Mouse (Mus musculus) hindbrain, embryonic 16.5 days (tissue): ENCODE measurements around the gene Rabep1. TPM values are rescaled to one million over a fixed set of nuclear protein-coding genes. Genes with fewer than 3 reads are reported as not detected.

Experiments used
- ATAC-seq: fragments of 200-750 bp; cut with Nextera tagmentation; 2 replicates; pipeline ENCODE4 v1.8.0; 2017; ENCODE audit warnings: moderate TSS enrichment, moderate library complexity
- H3K27ac ChIP-seq: fragments of 300-500 bp; sonication (generic); 2 replicates; pipeline ENCODE4 v1.5.1; 2014; ENCODE audit warnings: low read depth, mild to moderate bottlenecking, control low read depth, low read length, moderate library complexity
- H3K27me3 ChIP-seq: fragments of 300-500 bp; sonication (generic); replicated peaks from 2 replicates; pipeline ENCODE4 v1.6.1; 2014; ENCODE audit warnings: low read length; ENCODE audit not compliant: control insufficient read depth, insufficient read depth
- H3K36me3 ChIP-seq: fragments of 300-500 bp; sonication (generic); 2 replicates; pipeline ENCODE4 v1.6.1; 2014; ENCODE audit warnings: mild to moderate bottlenecking, low read length, moderate library complexity, mixed read lengths; ENCODE audit not compliant: control insufficient read depth, insufficient read depth
- H3K4me1 ChIP-seq: fragments of 300-500 bp; sonication (generic); 2 replicates; pipeline ENCODE4 v1.6.1; 2014; ENCODE audit warnings: low read depth, low read length; ENCODE audit not compliant: control insufficient read depth, insufficient read depth
- H3K4me2 ChIP-seq: fragments of 300-500 bp; sonication (generic); 2 replicates; pipeline ENCODE4 v1.6.1; 2014; ENCODE audit warnings: mild to moderate bottlenecking, low read length, control low read depth, moderate library complexity
- H3K4me3 ChIP-seq: fragments of 300-500 bp; sonication (generic); 2 replicates; pipeline ENCODE4 v1.5.1; 2014; ENCODE audit warnings: mild to moderate bottlenecking, low read length, control low read depth, moderate library complexity
- H3K9ac ChIP-seq: fragments of 300-500 bp; sonication (generic); 2 replicates; pipeline ENCODE4 v1.6.1; 2014; ENCODE audit warnings: low read depth, mild to moderate bottlenecking, control low read depth, low read length, moderate library complexity
- H3K9me3 ChIP-seq: fragments of 300-500 bp; sonication (generic); 2 replicates; pipeline ENCODE4 v1.6.1; 2014; ENCODE audit warnings: mild to moderate bottlenecking, low read length, moderate library complexity; ENCODE audit not compliant: control insufficient read depth
- WGBS: fragments of 180-500 bp; shearing (Covaris S2); extraction: QIAGEN DNeasy Blood & Tissue Kit; methylation state at CpG from one replicate; pipeline ENCODE4 v1.1.7; 2014; 5-methylcytosine and 5-hydroxymethylcytosine counted together
- polyA plus RNA-seq: library from polyadenylated mRNA; unstranded; fragments of >200 nt; fragmentation: Nextera tagmentation; extraction: Ambion mirVana; gene quantifications from 2 replicates; pipeline ENCODE4 v1.2.1, GENCODE M21; 2015

The Rabep1 gene
- 77.1 and 88.1 TPM in 2 replicates for polyA plus RNA-seq

- H3K4me3 ChIP-seq: peak within 1 kb of the TSS; percentile 98
- peak; percentile 96 for ATAC-seq
- peak within 1 kb of the TSS; percentile 89 for H3K27ac ChIP-seq
- H3K4me2 ChIP-seq: peak within 1 kb of the TSS; percentile 88
- H3K9me3 ChIP-seq: no peaks in the 10 kb centered on the region
- no peaks in the 10 kb centered on the region for H3K27me3 ChIP-seq
- WGBS: under 1% methylated on average over 70 of the region's 88 CpGs
- H3K9ac ChIP-seq: peak within 1 kb of the TSS; percentile 98
- H3K36me3 ChIP-seq: no peaks in the 10 kb centered on the region
- peaks cover 18% of the 10 kb centered on the region for H3K4me1 ChIP-seq
Observed at GRCm38 (mm10) chr11:70844559-70845456, at the start of gene Rabep1. TSS of gene Rabep1 (plus strand) at chr11:70844778.

DNA sequence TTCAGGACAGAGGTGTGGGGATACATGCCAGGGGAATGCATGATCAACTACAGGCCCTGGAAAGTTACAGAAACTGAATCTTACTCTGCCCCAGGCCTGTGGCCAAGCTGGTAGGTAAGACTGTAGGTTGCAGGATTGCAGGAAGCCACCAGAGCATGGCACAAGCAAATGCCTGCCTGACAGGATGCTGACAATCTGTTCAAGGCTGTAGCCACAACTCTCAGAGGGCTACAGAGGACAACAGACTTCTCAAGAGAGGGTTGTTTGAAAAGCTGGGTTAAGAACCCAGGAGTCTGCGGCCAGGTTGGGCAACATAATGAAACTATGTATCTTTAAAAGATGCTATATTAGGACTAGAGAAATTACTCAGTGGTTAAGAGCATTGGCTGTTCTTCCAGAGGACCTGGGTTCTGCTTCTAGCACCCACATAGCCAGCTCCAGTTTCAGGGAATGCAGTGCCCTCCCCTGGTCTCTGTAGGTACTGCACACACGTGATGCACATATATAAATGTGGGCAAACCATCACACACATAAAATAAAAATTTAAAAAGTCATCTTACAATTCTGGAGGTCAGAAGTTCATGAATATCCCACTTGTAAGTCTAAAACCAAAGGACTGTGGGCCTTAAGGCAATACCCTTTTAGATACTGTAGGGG is 42.2 kb upstream of the Rabep1 start:
- Histone ChIP-seq H3K4me3 (no peak overlapping the region), H3K36me3 (no peaks in the 10 kb centered on the region), H3K4me2 (no peak overlapping the region), H3K9ac (no peak overlapping the region), H3K4me1 (no peaks in the 10 kb centered on the region), H3K27ac (no peak overlapping the region), H3K9me3 (no peaks in the 10 kb centered on the region), H3K27me3 (no peaks in the 10 kb centered on the region)
- 96% methylated on average over 2 of the region's 2 CpGs for WGBS
- no peak for ATAC-seq

DNA sequence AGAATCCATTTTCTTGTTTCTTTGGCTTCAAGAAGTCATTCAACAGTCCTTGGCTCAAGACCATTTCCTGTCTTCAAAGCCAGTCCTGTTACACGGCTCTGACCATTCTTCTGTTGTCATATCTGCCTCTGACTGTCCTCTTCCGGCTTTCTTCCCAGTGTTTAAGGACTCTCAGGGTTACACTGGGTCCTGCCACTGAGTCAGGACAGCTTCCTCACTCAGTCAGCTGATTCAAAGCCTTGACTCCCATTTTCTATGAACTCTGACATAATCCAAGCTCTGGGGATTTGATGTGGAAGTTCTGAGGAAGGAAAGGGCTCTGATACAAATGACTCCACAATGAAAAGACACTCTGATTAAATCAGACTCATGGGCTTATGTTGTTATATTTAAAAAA is 41.7 kb upstream of the Rabep1 start:
- Histone ChIP-seq H3K9ac (no peak overlapping the region), H3K27ac (no peak overlapping the region), H3K36me3 (no peaks in the 10 kb centered on the region), H3K4me3 (no peak overlapping the region), H3K9me3 (no peaks in the 10 kb centered on the region), H3K4me2 (no peak overlapping the region), H3K27me3 (no peaks in the 10 kb centered on the region), H3K4me1 (no peaks in the 10 kb centered on the region)
- WGBS: 65% methylated on average over 2 of the region's 2 CpGs
- ATAC-seq: no peak

GRCm38 (mm10) chr11:70803711-70804200 is 40.8 kb upstream of the Rabep1 start:
- no peak overlapping the region for H3K4me2 ChIP-seq
- no peak for ATAC-seq
- no peaks in the 10 kb centered on the region for H3K9me3 ChIP-seq
- 88% methylated on average over 6 of the region's 6 CpGs for WGBS
- no peak overlapping the region for H3K9ac ChIP-seq
- H3K36me3 ChIP-seq: no peaks in the 10 kb centered on the region
- H3K27me3 ChIP-seq: no peaks in the 10 kb centered on the region
- no peak overlapping the region for H3K27ac ChIP-seq
- no peaks in the 10 kb centered on the region for H3K4me1 ChIP-seq
- no peak overlapping the region for H3K4me3 ChIP-seq

GRCm38 (mm10) chr11:70804395-70804794 is 40.2 kb upstream of the Rabep1 start:
- no peaks in the 10 kb centered on the region for H3K36me3 ChIP-seq
- no peak for ATAC-seq
- no peak overlapping the region for H3K9ac ChIP-seq
- WGBS: 91% methylated on average over 3 of the region's 3 CpGs
- H3K27me3 ChIP-seq: no peaks in the 10 kb centered on the region
- H3K9me3 ChIP-seq: no peaks in the 10 kb centered on the region
- H3K4me3 ChIP-seq: no peak overlapping the region
- no peaks in the 10 kb centered on the region for H3K4me1 ChIP-seq
- H3K27ac ChIP-seq: no peak overlapping the region
- no peak overlapping the region for H3K4me2 ChIP-seq

DNA sequence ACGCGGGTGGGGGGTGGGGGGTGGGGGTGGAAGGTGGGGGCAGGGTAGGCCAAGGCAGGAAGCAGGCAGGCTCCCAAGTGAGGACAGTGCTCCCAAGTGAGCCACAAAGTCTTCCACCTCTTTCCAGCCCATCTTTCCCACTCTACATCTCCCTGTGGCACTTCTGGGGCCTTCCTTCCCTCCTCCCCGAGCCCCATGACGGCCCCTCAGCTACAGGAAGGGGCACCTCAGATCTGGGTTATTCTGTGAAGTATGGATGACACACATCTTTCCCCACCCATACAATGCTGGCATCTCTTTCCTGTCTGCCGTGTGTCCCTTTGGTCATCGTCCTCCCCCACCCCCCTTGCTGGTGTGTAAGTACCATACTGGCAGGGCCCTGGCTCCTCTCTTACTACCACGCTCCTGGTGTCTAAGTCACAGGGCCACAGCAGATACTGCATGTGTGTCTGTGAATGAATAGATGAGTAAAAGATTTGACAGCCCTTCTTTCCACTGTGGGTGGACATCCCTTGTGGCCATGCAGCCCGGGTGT is 38.9 kb upstream of the Rabep1 start:
- Histone ChIP-seq H3K9ac (no peak overlapping the region), H3K4me1 (no peaks in the 10 kb centered on the region), H3K27ac (no peak overlapping the region), H3K4me2 (no peak overlapping the region), H3K9me3 (no peaks in the 10 kb centered on the region), H3K4me3 (no peak overlapping the region), H3K27me3 (no peaks in the 10 kb centered on the region), H3K36me3 (no peaks in the 10 kb centered on the region)
- 80% methylated on average over 7 of the region's 8 CpGs for WGBS
- ATAC-seq: no peak

- no peak overlapping the region for H3K27ac ChIP-seq
- no peak overlapping the region for H3K9ac ChIP-seq
- H3K27me3 ChIP-seq: no peaks in the 10 kb centered on the region
- ATAC-seq: no peak
- H3K4me1 ChIP-seq: no peaks in the 10 kb centered on the region
- H3K4me3 ChIP-seq: no peak overlapping the region
- WGBS: 87% methylated on average over 4 of the region's 4 CpGs
- no peak overlapping the region for H3K4me2 ChIP-seq
- H3K9me3 ChIP-seq: no peaks in the 10 kb centered on the region
- H3K36me3 ChIP-seq: no peaks in the 10 kb centered on the region
Observed at GRCm38 (mm10) chr11:70806697-70807096, 37.9 kb upstream of the Rabep1 start.

DNA sequence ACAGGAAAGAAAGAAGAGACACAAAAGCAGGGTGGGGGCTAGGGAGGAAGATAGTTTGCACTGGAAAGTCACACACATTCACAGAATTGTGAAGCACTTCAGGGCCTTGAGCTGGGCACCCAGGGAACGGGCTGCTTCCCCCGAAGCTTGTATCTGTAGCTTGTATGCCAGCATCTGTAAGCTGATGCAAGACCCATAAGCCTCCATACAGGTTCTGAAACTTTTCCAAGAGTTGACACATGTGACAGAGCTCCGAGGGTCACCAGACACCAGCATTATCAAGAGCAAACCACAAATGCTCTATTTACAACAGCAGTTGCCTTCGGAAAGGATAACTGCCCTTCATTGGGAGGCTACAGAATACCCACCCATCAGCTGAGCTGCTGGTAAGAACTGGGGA is 36.9 kb upstream of the Rabep1 start:
- H3K27ac ChIP-seq: no peak overlapping the region
- H3K36me3 ChIP-seq: no peaks in the 10 kb centered on the region
- no peak overlapping the region for H3K4me2 ChIP-seq
- H3K27me3 ChIP-seq: no peaks in the 10 kb centered on the region
- H3K9ac ChIP-seq: no peak overlapping the region
- no peaks in the 10 kb centered on the region for H3K4me1 ChIP-seq
- ATAC-seq: no peak
- 89% methylated on average over 4 of the region's 4 CpGs for WGBS
- no peaks in the 10 kb centered on the region for H3K9me3 ChIP-seq
- no peak overlapping the region for H3K4me3 ChIP-seq

GRCm38 (mm10) chr11:70808101-70808500 is 36.5 kb upstream of the Rabep1 start:
- H3K9me3 ChIP-seq: no peaks in the 10 kb centered on the region
- no peak overlapping the region for H3K4me2 ChIP-seq
- H3K27ac ChIP-seq: no peak overlapping the region
- H3K36me3 ChIP-seq: no peaks in the 10 kb centered on the region
- H3K27me3 ChIP-seq: no peaks in the 10 kb centered on the region
- 82% methylated on average over 3 of the region's 3 CpGs for WGBS
- H3K9ac ChIP-seq: no peak overlapping the region
- no peaks in the 10 kb centered on the region for H3K4me1 ChIP-seq
- H3K4me3 ChIP-seq: no peak overlapping the region
- ATAC-seq: no peak
